Mouse (Mus musculus) olfactory bulb, adult 2 months (tissue): Measurements from ENCODE around the gene Ncf1.

Experiments
- CTCF ChIP-seq: fragments of 200-500 bp; IDR thresholded peaks from 2 replicates; pipeline ENCODE4 v1.5.1; 2012; ENCODE audit warnings: low read depth, mild to moderate bottlenecking, low read length, moderate library complexity; ENCODE audit not compliant: insufficient read depth
- POLR2A ChIP-seq: fragments of 200-500 bp; IDR thresholded peaks from 2 replicates; pipeline ENCODE4 v1.6.1; 2012; ENCODE audit warnings: mild to moderate bottlenecking, low read depth, low read length, moderate library complexity; ENCODE audit not compliant: insufficient read depth

GRCm38 (mm10) chr5:134232568-134232967 lies 3.1 kb upstream of the Ncf1 start:
- no peak for TF ChIP-seq POLR2A
- TF ChIP-seq CTCF = no peak
